Mouse (Mus musculus) lung, adult 10 weeks (tissue): ENCODE data around the gene Flnc. TPM values are rescaled to one million over a fixed set of nuclear protein-coding genes. Genes with fewer than 3 reads are reported as not detected.

Source experiments
- polyA plus RNA-seq: library from polyadenylated mRNA; stranded (reverse); fragments of 350-450 nt; fragmentation: Illumina TruSeq; extraction: RNeasy Lipid Tissue Mini Kit (QIAGEN cat#74804); gene quantifications from one replicate; pipeline ENCODE4 v1.2.3, GENCODE M21; 2014; ENCODE audit warnings: low read depth, low replicate concordance; ENCODE audit not compliant: insufficient read depth

Flnc gene
- 1.7 TPM for polyA plus RNA-seq

DNA sequence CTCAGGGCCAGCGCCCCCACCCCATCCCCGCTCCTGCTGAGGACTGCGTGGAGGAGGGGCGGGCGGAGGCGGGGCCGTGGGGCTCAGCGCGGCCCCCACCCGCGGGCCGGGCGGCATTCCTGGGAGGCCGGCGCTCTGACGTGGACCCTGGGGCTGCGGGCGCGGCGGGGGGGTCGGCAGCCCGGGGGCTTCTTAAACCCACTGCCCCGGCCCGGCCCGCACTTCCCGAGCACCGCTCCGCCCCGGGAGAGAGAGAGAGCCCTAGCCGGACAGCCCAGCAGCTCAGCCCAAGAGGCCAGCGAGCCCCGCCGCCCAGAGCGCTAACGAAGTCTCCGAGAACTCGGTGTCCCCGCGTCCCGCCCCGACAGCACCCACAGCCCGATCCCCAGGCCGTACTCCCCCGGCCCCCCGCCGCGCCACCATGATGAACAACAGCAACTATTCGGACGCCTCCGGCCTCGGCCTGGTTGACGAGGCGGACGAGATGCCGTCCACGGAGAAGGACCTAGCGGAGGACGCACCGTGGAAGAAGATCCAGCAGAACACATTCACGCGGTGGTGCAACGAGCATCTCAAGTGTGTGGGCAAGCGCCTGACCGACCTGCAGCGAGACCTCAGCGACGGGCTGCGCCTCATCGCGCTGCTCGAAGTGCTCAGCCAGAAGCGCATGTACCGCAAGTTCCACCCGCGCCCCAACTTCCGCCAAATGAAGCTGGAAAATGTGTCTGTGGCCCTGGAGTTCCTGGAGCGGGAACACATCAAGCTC is at the start of gene Flnc:
TSS of gene Flnc (plus strand) at position 219 of the 766 bp plus-strand sequence.

DNA sequence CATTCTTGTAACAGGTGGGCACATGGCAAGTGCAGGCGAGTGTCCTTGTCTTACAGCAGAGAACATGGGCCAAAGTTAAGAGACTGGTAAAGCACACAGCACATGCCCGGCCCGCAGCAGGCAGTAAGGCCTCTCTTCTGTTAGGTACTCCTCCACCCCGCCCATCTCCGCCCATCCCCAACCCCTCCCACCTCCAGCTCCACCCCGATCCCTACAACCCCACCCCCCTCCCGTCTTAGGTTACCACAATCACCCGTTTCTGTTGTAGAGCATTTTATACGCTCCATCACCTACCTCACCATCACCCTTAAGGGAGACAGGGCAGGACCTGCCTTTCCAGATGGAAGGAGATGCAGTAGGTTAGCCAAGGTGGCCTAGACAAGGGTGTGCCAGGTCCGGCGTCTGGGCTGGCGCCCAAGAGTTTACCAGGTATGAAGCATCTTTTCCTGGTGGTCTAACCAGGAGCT is 45.0 kb upstream of the Flnc start, which contains the start of gene Opn1sw:
TSS of gene Opn1sw (minus strand) at position 417 of the 467 bp plus-strand sequence.

DNA sequence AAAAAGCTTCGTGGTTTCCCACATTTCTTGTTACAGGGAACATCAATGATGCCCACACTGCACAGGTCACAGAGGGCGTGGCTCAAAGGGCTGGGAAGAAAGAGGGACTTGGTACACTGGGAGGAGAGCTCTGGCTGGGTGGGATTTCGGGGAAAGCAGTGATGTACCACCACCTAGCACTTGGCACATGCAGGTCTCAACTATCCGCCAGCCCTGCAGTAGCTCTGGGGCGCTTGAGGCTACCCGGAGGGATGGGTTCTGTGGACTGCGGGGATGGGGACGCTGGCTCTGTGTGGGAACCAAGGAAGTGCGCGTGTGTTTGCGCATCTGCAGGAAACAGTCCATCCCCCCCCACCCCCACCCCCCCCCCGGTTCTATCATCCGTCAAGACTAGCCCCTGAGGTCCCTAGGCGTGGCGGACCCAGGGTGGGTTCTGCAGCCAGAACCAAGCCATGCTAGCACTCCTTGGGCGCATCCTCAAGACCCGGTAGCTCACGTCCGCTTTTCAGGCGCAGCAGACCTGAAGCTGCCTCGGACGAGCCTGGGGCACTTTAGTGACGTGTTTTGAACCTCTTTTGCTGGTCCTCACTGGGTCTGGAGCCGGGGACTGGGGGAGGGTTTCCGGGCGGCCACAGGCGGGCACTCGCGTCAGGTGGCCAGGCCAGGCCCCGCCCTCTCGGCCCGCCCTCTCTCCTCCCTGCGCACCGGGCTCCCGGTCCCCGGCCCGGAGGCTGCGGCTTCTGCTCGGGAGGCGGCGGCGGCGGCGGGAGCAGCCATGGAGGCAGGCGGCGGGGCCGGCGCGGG is 36.9 kb upstream of the Flnc start, which contains the start of gene Ccdc136:
TSS of gene Ccdc136 (plus strand) at position 400 of the 804 bp plus-strand sequence.

DNA sequence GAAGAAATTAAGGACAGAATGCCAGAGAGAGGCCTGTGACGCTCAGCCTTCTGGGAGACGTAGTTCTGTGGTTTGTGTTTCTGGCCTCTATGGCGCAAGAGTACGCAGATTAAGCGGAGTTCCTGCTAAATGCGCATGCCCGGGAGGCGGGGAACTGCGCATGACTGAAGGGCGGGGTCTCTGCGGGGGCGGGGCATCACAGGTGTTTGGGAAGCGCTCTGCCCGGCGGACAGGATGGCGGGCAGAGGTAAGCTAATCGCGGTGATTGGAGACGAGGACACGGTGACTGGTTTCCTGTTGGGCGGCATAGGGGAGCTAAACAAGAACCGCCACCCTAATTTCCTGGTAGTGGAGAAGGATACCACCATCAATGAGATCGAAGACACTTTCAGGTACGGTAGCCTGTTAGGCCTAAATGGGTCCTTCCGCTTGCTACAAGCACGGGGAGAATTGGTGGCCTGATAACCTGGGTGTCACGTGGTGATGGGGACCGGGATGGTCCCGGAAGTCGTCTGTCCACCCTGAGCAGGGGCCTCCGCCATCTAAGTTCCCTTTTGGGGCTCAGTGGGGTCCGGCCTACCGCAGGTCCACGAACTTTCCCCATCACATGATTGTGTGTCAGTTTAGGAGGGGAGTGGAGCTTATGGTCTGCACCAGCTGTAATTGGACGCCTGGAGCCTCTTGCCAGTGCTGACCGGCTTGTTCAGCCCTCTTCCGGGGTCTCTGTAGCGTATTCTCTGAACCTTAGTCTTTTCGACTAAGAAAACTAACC is 34.7 kb downstream of the Flnc start, which contains the start of gene Atp6v1f:
TSS of gene Atp6v1f (plus strand) at position 136 of the 772 bp plus-strand sequence.

DNA sequence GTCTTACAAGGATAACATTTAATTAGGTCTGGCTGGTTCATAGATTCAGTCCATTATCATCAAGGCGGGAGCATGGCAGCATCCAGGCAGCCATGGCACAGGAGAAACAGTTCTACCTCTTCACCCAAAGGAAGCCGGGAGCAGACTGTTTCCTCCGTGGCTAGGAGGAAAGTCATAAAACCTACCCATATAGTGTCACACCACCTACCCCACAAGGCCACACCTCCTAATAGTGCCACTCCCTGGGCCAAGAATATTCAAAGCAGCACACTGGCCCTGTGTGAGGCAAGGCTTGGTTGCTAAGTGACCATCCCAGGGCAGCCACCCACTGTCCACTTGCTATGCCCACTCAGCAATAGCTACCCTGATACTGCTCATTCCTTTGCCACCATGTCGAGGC is 38.1 kb downstream of the Flnc start, which contains the start of gene Atp6v1fnb:
TSS of gene Atp6v1fnb (plus strand) at position 301 of the 400 bp plus-strand sequence.

DNA sequence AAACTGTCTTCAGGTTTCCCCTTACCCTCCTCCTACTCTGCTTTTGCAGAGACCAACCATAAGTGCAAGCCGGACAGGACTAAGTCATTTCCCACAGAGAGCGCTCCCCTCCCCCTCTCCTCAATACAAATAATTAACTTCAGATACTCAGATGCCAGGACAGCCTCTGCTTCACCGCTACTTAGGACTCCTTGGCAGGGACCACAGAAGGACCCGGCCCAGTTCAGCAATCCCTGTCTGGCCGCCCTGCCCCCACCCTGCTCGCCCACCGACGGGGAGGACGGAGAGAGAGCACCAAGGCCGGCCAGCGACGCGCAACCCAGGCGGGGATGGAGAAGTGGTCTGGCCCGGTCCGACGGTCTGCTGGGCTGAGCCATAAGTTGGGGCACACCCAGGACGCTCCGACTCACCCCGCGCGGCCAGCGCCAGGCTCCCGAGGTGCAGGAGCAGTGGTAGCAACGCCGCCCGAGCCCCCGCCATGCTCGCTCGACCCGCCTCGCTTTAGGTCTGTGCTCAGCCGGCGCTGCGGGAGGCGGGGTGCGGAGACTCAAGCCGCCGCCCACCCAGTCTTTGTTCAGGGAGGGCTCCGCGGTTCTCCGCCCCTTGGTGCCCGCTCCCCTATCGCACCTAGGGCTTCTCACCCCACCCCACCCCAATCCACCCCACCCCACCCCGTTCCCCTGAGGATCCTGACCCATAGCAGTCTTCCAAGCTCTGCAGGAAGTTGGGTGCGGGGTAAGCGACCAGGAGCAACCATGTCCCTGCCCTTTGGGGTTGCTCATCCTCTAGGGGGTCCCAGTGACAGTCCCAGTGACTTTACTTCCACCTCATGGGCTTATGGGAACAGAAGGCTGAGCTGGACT is 74.6 kb downstream of the Flnc start, which contains the start of gene Kcp:
TSS of gene Kcp (minus strand) at position 506 of the 863 bp plus-strand sequence.

Other genes starting within 250 kb of the Flnc start
- gene Impdh1, start 216.9 kb upstream of the Flnc start, polyA plus RNA-seq: 101 TPM
- 282 TPM for gene Hilpda, start 160.8 kb upstream of the Flnc start, polyA plus RNA-seq
- gene Fam71f2, start 153.7 kb upstream of the Flnc start, polyA plus RNA-seq: 4.0 TPM
- gene Fam71f1, start 114.1 kb upstream of the Flnc start, polyA plus RNA-seq: not detected
- gene Calu, start 85.2 kb upstream of the Flnc start, polyA plus RNA-seq: 128 TPM
- 0.24 TPM for gene Opn1sw, start 44.8 kb upstream of the Flnc start, polyA plus RNA-seq
- 2.0 TPM for gene Ccdc136, start 36.9 kb upstream of the Flnc start, polyA plus RNA-seq
- gene Atp6v1f, start 34.5 kb downstream of the Flnc start, polyA plus RNA-seq: 256 TPM
- gene Atp6v1fnb, start 38.2 kb downstream of the Flnc start, polyA plus RNA-seq: not detected
- gene Kcp, start 74.7 kb downstream of the Flnc start, polyA plus RNA-seq: 1.5 TPM
- gene Irf5, start 93.4 kb downstream of the Flnc start, polyA plus RNA-seq: 18.6 TPM
- gene Tnpo3, start 176.6 kb downstream of the Flnc start, polyA plus RNA-seq: 23.0 TPM